Mouse (Mus musculus): ENCODE data around the gene Rapgef5. TPM values are rescaled to one million over a fixed set of nuclear protein-coding genes. Genes with fewer than 3 reads are reported as not detected.
"Not testable (repeated sequence)": the region's sequence is repeated elsewhere in the genome, so short reads cannot be mapped to it uniquely, and the experiment has no call there.

The Rapgef5 gene
- polyA plus RNA-seq, 1 experiment from 2014 or later = 1.7 TPM

DNA sequence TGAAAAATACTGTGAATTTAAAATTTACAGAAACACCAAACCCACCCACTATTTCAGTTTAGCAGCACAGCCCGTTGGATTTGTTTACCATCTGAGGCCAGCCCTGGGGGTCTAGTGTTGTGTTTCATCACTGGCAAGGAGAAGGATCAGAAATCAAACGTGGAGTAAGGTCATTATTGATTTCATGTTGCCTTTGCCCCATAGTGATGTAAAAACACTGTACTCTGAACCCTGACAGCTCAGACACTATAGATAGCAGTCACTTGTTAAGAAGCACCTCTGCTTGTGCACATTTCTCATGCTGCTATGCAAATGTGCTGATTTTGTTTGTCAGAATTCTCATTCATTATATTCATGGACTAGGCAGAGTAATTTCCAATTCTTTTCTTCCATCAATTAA lies 265.1 kb downstream of the Rapgef5 start:
- 53% methylated on average over 2 of the region's 2 CpGs for WGBS (ENCODE audit: insufficient replicate concordance)
- ATAC-seq (ENCODE audit: insufficient read depth) = peak; percentile 67
- no peaks in the 10 kb centered on the region for H3K36me3 ChIP-seq (replicated peaks)

GRCm38 (mm10) chr12:117783426-117783825 lies 267.1 kb downstream of the Rapgef5 start:
- H3K4me2 ChIP-seq = no peak overlapping the region
- ATAC-seq (ENCODE audit: insufficient read depth) = no peak

More for the DNA sequence above, 265.1 kb downstream of the Rapgef5 start:
- H3K27ac ChIP-seq (replicated peaks) = no peak overlapping the region
- H3K4me2 ChIP-seq = no peak overlapping the region
- H3K4me1 ChIP-seq (replicated peaks) = 0 out of 2 replicates have a peak, but pooled peaks cover 3% of the 10 kb centered on the region
- no peak overlapping the region for H3K4me3 ChIP-seq (replicated peaks)
- no peaks in the 10 kb centered on the region for H3K9me3 ChIP-seq (replicated peaks)
- no peaks in the 10 kb centered on the region for H3K27me3 ChIP-seq
- H3K9ac ChIP-seq = no peak overlapping the region

GRCm38 (mm10) chr12:117786621-117787020 lies 270.3 kb downstream of the Rapgef5 start:
- ATAC-seq (ENCODE audit: insufficient read depth) = no peak
- Histone ChIP-seq H3K36me3 (replicated peaks) (no peaks in the 10 kb centered on the region), H3K27me3 (no peaks in the 10 kb centered on the region), H3K4me3 (replicated peaks) (no peak overlapping the region), H3K27ac (replicated peaks) (no peak overlapping the region), H3K4me1 (replicated peaks) (0 out of 2 replicates have a peak, but pooled peaks cover 3% of the 10 kb centered on the region), H3K9me3 (replicated peaks) (no peaks in the 10 kb centered on the region), H3K9ac (no peak overlapping the region), H3K4me2 (no peak overlapping the region)
- WGBS (ENCODE audit: insufficient replicate concordance) = 44% methylated on average over 6 of the region's 6 CpGs

More at GRCm38 (mm10) chr12:117783426-117783825, 267.1 kb downstream of the Rapgef5 start:
- H3K9ac ChIP-seq = no peak overlapping the region
- H3K4me1 ChIP-seq (replicated peaks) = 0 out of 2 replicates have a peak, but pooled peaks cover 3% of the 10 kb centered on the region
- no peak overlapping the region for H3K27ac ChIP-seq (replicated peaks)
- WGBS (ENCODE audit: insufficient replicate concordance) = 58% methylated on average over 1 of the region's 1 CpGs
- H3K36me3 ChIP-seq (replicated peaks) = no peaks in the 10 kb centered on the region
- no peaks in the 10 kb centered on the region for H3K27me3 ChIP-seq
- no peaks in the 10 kb centered on the region for H3K9me3 ChIP-seq (replicated peaks)
- no peak overlapping the region for H3K4me3 ChIP-seq (replicated peaks)

DNA sequence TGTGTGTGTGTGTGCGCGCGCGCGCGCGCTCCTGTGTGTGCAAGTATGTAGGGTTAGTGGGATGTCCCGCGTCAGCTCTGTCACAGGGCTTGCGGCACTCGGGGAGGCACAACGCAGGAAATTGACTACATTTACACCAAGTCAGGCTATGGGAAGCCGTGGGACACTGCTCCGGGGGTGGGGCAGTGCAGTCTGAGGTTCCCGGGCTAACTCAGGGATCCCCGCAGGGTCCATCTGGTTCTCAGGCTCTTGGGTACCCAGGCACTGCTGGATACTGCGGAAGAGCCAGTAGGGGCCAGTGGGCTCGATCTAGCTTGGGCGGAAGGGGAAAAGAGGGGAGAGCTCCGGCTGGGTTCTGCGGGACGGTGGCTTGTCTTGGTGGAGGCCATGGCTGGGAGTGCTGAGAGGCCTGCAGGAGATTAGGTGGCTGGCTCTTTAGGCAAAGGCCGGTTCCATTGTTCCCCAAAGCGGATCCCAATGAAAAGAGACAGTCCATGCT lies 272.3 kb downstream of the Rapgef5 start:
- Histone ChIP-seq H3K27ac (replicated peaks) (no peak overlapping the region), H3K4me1 (replicated peaks) (no peaks in the 10 kb centered on the region), H3K36me3 (replicated peaks) (no peaks in the 10 kb centered on the region), H3K4me3 (replicated peaks) (no peak overlapping the region), H3K27me3 (no peaks in the 10 kb centered on the region), H3K9ac (no peak overlapping the region), H3K9me3 (replicated peaks) (no peaks in the 10 kb centered on the region), H3K4me2 (peak overlapping the region; percentile 29; the same call in 1 of the 2 replicates)
- ATAC-seq (ENCODE audit: insufficient read depth) = no peak
- 21% methylated on average over 24 of the region's 24 CpGs for WGBS (ENCODE audit: insufficient replicate concordance)

DNA sequence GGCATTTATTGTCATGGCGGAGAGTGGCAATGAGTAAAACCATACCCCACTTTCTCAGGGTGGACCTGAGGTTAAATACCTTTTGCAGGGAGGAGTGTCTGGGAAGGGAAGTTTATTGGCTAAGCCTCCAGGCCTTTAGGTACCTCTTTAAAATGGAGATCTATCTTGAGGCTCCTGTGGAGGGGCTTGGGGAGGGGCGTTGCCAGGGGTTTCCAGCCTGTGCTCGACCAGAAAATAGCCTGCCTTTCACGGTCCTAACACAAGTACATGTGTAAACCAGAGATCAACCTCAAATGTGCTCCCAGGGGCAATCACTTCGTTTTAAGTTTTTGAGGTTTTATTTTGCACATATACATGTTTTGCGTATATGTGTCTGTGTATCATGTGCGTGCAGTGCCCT lies 272.7 kb downstream of the Rapgef5 start:
- H3K36me3 ChIP-seq (replicated peaks) = no peaks in the 10 kb centered on the region
- no peak overlapping the region for H3K4me2 ChIP-seq
- no peaks in the 10 kb centered on the region for H3K9me3 ChIP-seq (replicated peaks)
- no peak for ATAC-seq (ENCODE audit: insufficient read depth)
- no peak overlapping the region for H3K4me3 ChIP-seq (replicated peaks)
- H3K9ac ChIP-seq = no peak overlapping the region
- H3K27ac ChIP-seq (replicated peaks) = no peak overlapping the region
- H3K27me3 ChIP-seq = no peaks in the 10 kb centered on the region
- no peaks in the 10 kb centered on the region for H3K4me1 ChIP-seq (replicated peaks)
- WGBS (ENCODE audit: insufficient replicate concordance) = 45% methylated on average over 7 of the region's 7 CpGs

GRCm38 (mm10) chr12:117795303-117795702 lies 279.0 kb downstream of the Rapgef5 start:
- Histone ChIP-seq H3K4me2 (no peak overlapping the region), H3K27ac (replicated peaks) (no peak overlapping the region), H3K27me3 (no peaks in the 10 kb centered on the region), H3K36me3 (replicated peaks) (no peaks in the 10 kb centered on the region), H3K9me3 (replicated peaks) (no peaks in the 10 kb centered on the region), H3K9ac (no peak overlapping the region), H3K4me1 (replicated peaks) (no peaks in the 10 kb centered on the region), H3K4me3 (replicated peaks) (no peak overlapping the region)
- ATAC-seq (ENCODE audit: insufficient read depth) = no peak
- 80% methylated on average over 4 of the region's 4 CpGs for WGBS (ENCODE audit: insufficient replicate concordance)

DNA sequence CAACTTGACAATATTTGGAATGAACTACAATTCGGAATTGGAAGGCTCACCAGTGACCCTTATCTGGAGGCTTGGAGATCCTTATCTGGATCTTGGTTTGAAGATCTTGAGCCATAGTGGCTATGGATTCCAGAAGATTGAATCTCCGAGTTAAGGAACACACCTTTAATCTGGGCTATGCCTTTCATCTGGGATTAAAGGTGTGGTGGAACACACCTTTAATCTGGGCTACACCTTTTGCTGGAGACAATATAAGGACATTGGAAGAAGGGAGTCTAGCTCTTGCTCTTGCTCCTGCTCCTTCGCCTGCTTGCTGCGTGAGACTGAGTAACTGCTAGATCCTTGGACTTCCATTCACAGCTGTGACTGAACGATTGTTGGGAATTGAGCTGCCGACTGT lies 287.7 kb downstream of the Rapgef5 start, which contains the start of gene Cdca7l:
TSS of gene Cdca7l (plus strand) at position 301 of the 400 bp plus-strand sequence.
- not testable (repeated sequence) for H3K9me3 ChIP-seq (replicated peaks); H3K27me3 ChIP-seq; H3K27ac ChIP-seq (replicated peaks); H3K4me2 ChIP-seq; H3K4me3 ChIP-seq (replicated peaks); ATAC-seq (ENCODE audit: insufficient read depth); H3K9ac ChIP-seq; H3K36me3 ChIP-seq (replicated peaks); H3K4me1 ChIP-seq (replicated peaks)
- WGBS (ENCODE audit: insufficient replicate concordance) = 75% methylated on average over 1 of the region's 6 CpGs

DNA sequence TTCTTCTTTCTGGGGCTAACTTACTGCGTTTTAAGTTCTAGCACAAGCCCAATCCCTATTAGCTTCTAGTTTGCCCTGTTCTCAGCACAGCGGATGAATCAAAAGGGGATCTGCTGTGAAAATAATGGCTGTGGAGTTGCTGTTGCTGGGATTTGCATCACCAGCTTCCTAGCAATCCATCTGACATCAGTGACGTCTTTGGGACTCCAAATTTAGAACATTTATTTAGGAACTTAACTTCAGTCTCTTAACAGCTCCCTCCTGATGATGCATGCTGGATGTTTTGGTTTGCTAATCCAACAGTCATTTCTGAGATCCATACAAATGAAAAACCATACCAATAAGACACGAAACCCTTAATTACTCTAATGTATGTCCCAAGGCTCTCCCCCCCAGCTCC lies 289.3 kb downstream of the Rapgef5 start:
- 61% methylated on average over 4 of the region's 4 CpGs for WGBS (ENCODE audit: insufficient replicate concordance)
- no peak for ATAC-seq (ENCODE audit: insufficient read depth)
- no peaks in the 10 kb centered on the region for H3K36me3 ChIP-seq (replicated peaks)

DNA sequence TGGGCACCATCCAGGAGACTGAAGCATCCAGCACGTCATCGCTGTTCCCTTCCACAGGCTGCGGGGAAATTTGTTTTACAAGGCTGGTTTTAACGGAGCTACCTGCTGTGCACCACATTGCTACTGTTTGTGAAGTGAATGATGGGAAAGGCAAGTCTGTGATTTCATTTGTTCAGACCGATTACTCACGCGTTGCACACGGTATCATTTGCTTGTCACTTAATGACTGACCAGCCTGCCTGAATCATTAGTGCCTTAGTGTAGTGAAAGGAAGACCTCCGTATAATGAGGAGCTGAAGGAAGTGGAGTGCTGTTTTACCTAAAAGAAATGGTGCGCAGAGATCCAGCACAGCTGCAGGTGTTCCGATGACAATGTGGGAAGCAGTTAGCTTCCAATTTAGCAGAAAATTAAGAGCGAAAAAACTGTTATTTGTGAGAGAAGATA lies 289.8 kb downstream of the Rapgef5 start:
- WGBS (ENCODE audit: insufficient replicate concordance) = 70% methylated on average over 12 of the region's 12 CpGs
- H3K4me1 ChIP-seq (replicated peaks) = no peaks in the 10 kb centered on the region
- H3K9ac ChIP-seq = no peak overlapping the region
- no peaks in the 10 kb centered on the region for H3K36me3 ChIP-seq (replicated peaks)
- no peak overlapping the region for H3K27ac ChIP-seq (replicated peaks)
- no peaks in the 10 kb centered on the region; the same call in 1 of the 2 replicates for H3K27me3 ChIP-seq
- H3K4me2 ChIP-seq = no peak overlapping the region
- no peak for ATAC-seq (ENCODE audit: insufficient read depth)
- H3K4me3 ChIP-seq (replicated peaks) = no peak overlapping the region
- no peaks in the 10 kb centered on the region for H3K9me3 ChIP-seq (replicated peaks)

More for the DNA sequence above, 289.3 kb downstream of the Rapgef5 start:
- no peak overlapping the region for H3K4me3 ChIP-seq (replicated peaks)
- no peaks in the 10 kb centered on the region for H3K4me1 ChIP-seq (replicated peaks)
- no peak overlapping the region for H3K9ac ChIP-seq
- H3K4me2 ChIP-seq = no peak overlapping the region
- H3K27ac ChIP-seq (replicated peaks) = no peak overlapping the region
- H3K9me3 ChIP-seq (replicated peaks) = no peaks in the 10 kb centered on the region
- no peaks in the 10 kb centered on the region; the same call in 1 of the 2 replicates for H3K27me3 ChIP-seq

GRCm38 (mm10) chr12:117806470-117806869 lies 290.2 kb downstream of the Rapgef5 start:
- no peak for ATAC-seq (ENCODE audit: insufficient read depth)
- H3K9me3 ChIP-seq (replicated peaks) = no peaks in the 10 kb centered on the region
- no peak overlapping the region for H3K27ac ChIP-seq (replicated peaks)
- 58% methylated on average over 4 of the region's 4 CpGs for WGBS (ENCODE audit: insufficient replicate concordance)
- no peak overlapping the region for H3K9ac ChIP-seq
- no peak overlapping the region for H3K4me2 ChIP-seq
- no peaks in the 10 kb centered on the region for H3K4me1 ChIP-seq (replicated peaks)
- no peaks in the 10 kb centered on the region; the same call in 1 of the 2 replicates for H3K27me3 ChIP-seq
- H3K4me3 ChIP-seq (replicated peaks) = no peak overlapping the region
- H3K36me3 ChIP-seq (replicated peaks) = no peaks in the 10 kb centered on the region

- Histone ChIP-seq H3K4me2 (no peak overlapping the region), H3K9ac (no peak overlapping the region), H3K4me1 (replicated peaks) (no peaks in the 10 kb centered on the region), H3K4me3 (replicated peaks) (no peak overlapping the region), H3K27me3 (no peaks in the 10 kb centered on the region; the same call in 1 of the 2 replicates), H3K9me3 (replicated peaks) (no peaks in the 10 kb centered on the region), H3K36me3 (replicated peaks) (no peaks in the 10 kb centered on the region), H3K27ac (replicated peaks) (no peak overlapping the region)
- 40% methylated on average over 10 of the region's 12 CpGs for WGBS (ENCODE audit: insufficient replicate concordance)
- ATAC-seq (ENCODE audit: insufficient read depth) = no peak
Observed at GRCm38 (mm10) chr12:117807637-117808036, 291.4 kb downstream of the Rapgef5 start.
